Mouse (Mus musculus) large intestine, adult 2 months (tissue): ENCODE measurements around the gene Nrxn2. TPM values are rescaled to one million over a fixed set of nuclear protein-coding genes. Genes with fewer than 3 reads are reported as not detected.

Experiments
- DNase-seq: peaks from one replicate; pipeline ENCODE4 v3.0.0-alpha.2; 2012; ENCODE audit warnings: low read depth, low spot score
- WGBS: fragments of 180-500 bp; shearing (Covaris S2); methylation state at CpG from one replicate; pipeline ENCODE4 v1.1.7; 2018; 5-methylcytosine and 5-hydroxymethylcytosine counted together
- polyA plus RNA-seq: library from polyadenylated mRNA; depleted of rRNA; stranded (reverse); fragments of >200 nt; gene quantifications from 2 replicates; pipeline ENCODE4 v1.2.3, GENCODE M21; 2012

Nrxn2 gene
- polyA plus RNA-seq, 1 experiment, result 2.1 TPM

- DNase-seq, result no peak
- 74% methylated on average over 2 of the region's 2 CpGs for WGBS
Measured at GRCm38 (mm10) chr19:6478566-6478965, 60.0 kb downstream of the Nrxn2 start.

GRCm38 (mm10) chr19:6482886-6483285 lies 64.4 kb downstream of the Nrxn2 start:
- no peak for DNase-seq
- WGBS, result 86% methylated on average over 6 of the region's 6 CpGs

- DNase-seq, result no peak
- 70% methylated on average over 13 of the region's 13 CpGs for WGBS
Measured at GRCm38 (mm10) chr19:6485059-6485630, 66.6 kb downstream of the Nrxn2 start.

- peak; percentile 51 for DNase-seq
- WGBS, result 2% methylated on average over 4 of the region's 4 CpGs
Measured at GRCm38 (mm10) chr19:6489030-6489429, 70.5 kb downstream of the Nrxn2 start.

GRCm38 (mm10) chr19:6491538-6491937 lies 73.0 kb downstream of the Nrxn2 start:
- WGBS, result 82% methylated on average over 8 of the region's 8 CpGs
- no peak for DNase-seq

GRCm38 (mm10) chr19:6492124-6492523 lies 73.6 kb downstream of the Nrxn2 start:
- DNase-seq, result no peak

GRCm38 (mm10) chr19:6493219-6493618 lies 74.7 kb downstream of the Nrxn2 start:
- DNase-seq, result no peak
- 60% methylated on average over 7 of the region's 7 CpGs for WGBS

More at GRCm38 (mm10) chr19:6492124-6492523, 73.6 kb downstream of the Nrxn2 start:
- WGBS, result 21% methylated on average over 12 of the region's 12 CpGs

- no peak for DNase-seq
- 47% methylated on average over 7 of the region's 7 CpGs for WGBS
Measured at GRCm38 (mm10) chr19:6494032-6494431, 75.5 kb downstream of the Nrxn2 start.

- WGBS, result 51% methylated on average over 18 of the region's 18 CpGs
- no peak for DNase-seq
Measured at GRCm38 (mm10) chr19:6494504-6495170, 76.1 kb downstream of the Nrxn2 start.

- 29% methylated on average over 8 of the region's 8 CpGs for WGBS
- no peak for DNase-seq
Measured at GRCm38 (mm10) chr19:6495714-6496113, 77.2 kb downstream of the Nrxn2 start.

- no peak for DNase-seq
- 12% methylated on average over 6 of the region's 6 CpGs for WGBS
Measured at GRCm38 (mm10) chr19:6496462-6497149, 78.1 kb downstream of the Nrxn2 start.

- no peak for DNase-seq
- 3% methylated on average over 29 of the region's 39 CpGs for WGBS
Measured at GRCm38 (mm10) chr19:6497150-6497801, 78.7 kb downstream of the Nrxn2 start.

- DNase-seq, result no peak
- 2% methylated on average over 38 of the region's 39 CpGs for WGBS
Measured at GRCm38 (mm10) chr19:6497803-6498202, 79.3 kb downstream of the Nrxn2 start.

GRCm38 (mm10) chr19:6498350-6499131 lies 80.0 kb downstream of the Nrxn2 start:
- no peak for DNase-seq
- 6% methylated on average over 32 of the region's 38 CpGs for WGBS

- WGBS, result 53% methylated on average over 6 of the region's 6 CpGs
- no peak for DNase-seq
Measured at GRCm38 (mm10) chr19:6499860-6500635, 81.5 kb downstream of the Nrxn2 start.

- no peak for DNase-seq
- 11% methylated on average over 2 of the region's 2 CpGs for WGBS
Measured at GRCm38 (mm10) chr19:6500636-6501025, 82.1 kb downstream of the Nrxn2 start.

- 1% methylated on average over 25 of the region's 25 CpGs for WGBS
- DNase-seq, result no peak
Measured at GRCm38 (mm10) chr19:6502035-6502541, 83.6 kb downstream of the Nrxn2 start.

- peak; percentile 21 for DNase-seq
- 3% methylated on average over 20 of the region's 20 CpGs for WGBS
Measured at GRCm38 (mm10) chr19:6502543-6503319, 84.2 kb downstream of the Nrxn2 start.
